ENCODE assay signal across 8 mouse cellular contexts in the genomic region with DNA sequence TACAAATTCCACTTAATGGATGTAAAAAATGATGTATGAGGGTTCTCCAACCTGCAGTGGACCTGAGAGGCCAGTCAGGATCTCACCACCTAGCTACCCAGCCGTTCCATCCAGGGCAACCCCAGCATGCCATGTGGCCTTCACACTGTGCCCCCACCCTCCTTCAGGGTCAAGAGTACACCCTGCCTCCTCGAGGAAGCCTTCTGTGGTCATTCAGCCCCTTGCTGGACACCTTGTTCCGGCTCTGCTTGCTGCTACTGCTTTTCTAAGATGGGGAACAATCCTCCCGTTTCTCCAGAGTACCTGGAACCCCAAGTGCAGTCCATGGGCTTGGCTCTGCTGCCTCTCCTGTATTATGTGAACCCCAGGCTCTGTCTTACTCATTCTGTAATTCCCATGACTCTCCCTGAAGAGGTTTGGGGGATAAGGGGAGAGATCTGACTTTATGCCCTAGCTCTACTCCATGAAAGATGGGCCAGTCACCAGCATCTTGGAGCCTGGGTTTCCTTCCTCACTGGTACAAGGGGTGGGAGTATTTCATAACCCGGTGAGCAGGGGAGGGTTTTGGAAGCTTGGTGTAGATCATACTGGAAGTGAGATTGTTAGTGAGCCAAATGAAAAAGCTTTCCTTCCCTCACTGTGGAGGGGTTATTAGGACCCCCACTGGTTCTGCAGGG. TPM values are rescaled to one million over a fixed set of nuclear protein-coding genes. Genes with fewer than 3 reads are reported as not detected.
DNase-seq lines count a peak whose midpoint lies in the region; ATAC-seq and TF ChIP-seq lines count a peak whose summit lies in the region.

No protein-coding gene starts in this region.

- no peaks in the 10 kb centered on the region for H3K27me3 ChIP-seq in cerebellum, adult 2 months (ENCODE audit: control insufficient read depth, insufficient read depth, low read length)
- H3K27me3 ChIP-seq in lung, embryonic 16.5 days (ENCODE audit: control insufficient read depth, insufficient read depth, low read depth, low read length) = no peaks in the 10 kb centered on the region
- H3K27me3 ChIP-seq in limb, embryonic 11.5 days (ENCODE audit: control insufficient read depth, insufficient read depth, low read length) = no peaks in the 10 kb centered on the region
- H3K27me3 ChIP-seq in stomach, embryonic 15.5 days (replicated peaks) = no peaks in the 10 kb centered on the region

- H3K4me2 ChIP-seq in lung, embryonic 16.5 days (ENCODE audit: low read depth, low read length) = peak overlapping the region; percentile 85
- H3K4me2 ChIP-seq in limb, embryonic 11.5 days (ENCODE audit: low read depth, severe bottlenecking) = peak overlapping the region; percentile 85
- H3K4me2 ChIP-seq in stomach, embryonic 15.5 days = peak overlapping the region; percentile 86

- TF ChIP-seq CTCF in cerebellum, adult 2 months (IDR thresholded peaks at IDR 0.05; ENCODE audit: borderline replicate concordance, insufficient read depth, low read depth, low read length) = no peak

- 2% methylated on average over 5 of the region's 5 CpGs for WGBS in cerebellum, adult 2 months
- 20% methylated on average over 5 of the region's 5 CpGs for WGBS in lung, embryonic 16.5 days
- 32% methylated on average over 5 of the region's 5 CpGs for WGBS in limb, embryonic 11.5 days
- WGBS in stomach, embryonic 15.5 days = 18% methylated on average over 5 of the region's 5 CpGs

- DNase-seq in cerebellum, adult 2 months = peak in 1 of 2 experiments; percentile 56
- DNase-seq in cerebellum, postnatal 4 days (ENCODE audit: low spot score in 2 of 2) = no peak
- DNase-seq in lung, postnatal 14 days = no peak
- DNase-seq in limb, embryonic 11.5 days (ENCODE audit: low spot score) = no peak
- DNase-seq in thymus, adult 18-20 months = no peak

- peak overlapping the region; percentile 88 for H3K9ac ChIP-seq in lung, embryonic 16.5 days (ENCODE audit: low read length)
- H3K9ac ChIP-seq in limb, embryonic 11.5 days (ENCODE audit: low read length) = peak overlapping the region; percentile 96
- H3K9ac ChIP-seq in stomach, embryonic 15.5 days = peak overlapping the region; percentile 47

- TF ChIP-seq POLR2A in cerebellum, adult 2 months (IDR thresholded peaks at IDR 0.05; ENCODE audit: borderline replicate concordance, insufficient read depth, low read length) = no peak

- no peaks in the 10 kb centered on the region for H3K9me3 ChIP-seq in lung, embryonic 16.5 days (ENCODE audit: control insufficient read depth, low read length)
- no peaks in the 10 kb centered on the region for H3K9me3 ChIP-seq in limb, embryonic 11.5 days (ENCODE audit: control insufficient read depth, low read length)
- H3K9me3 ChIP-seq in stomach, embryonic 15.5 days = no peaks in the 10 kb centered on the region

- peak overlapping the region; percentile 91 for H3K27ac ChIP-seq in cerebellum, adult 2 months (ENCODE audit: insufficient read depth, low read length)
- no peak overlapping the region for H3K27ac ChIP-seq in lung, embryonic 16.5 days (ENCODE audit: low read length)
- no peak overlapping the region for H3K27ac ChIP-seq in limb, embryonic 11.5 days (replicated peaks; ENCODE audit: low read depth, low read length)
- no peak overlapping the region for H3K27ac ChIP-seq in stomach, embryonic 15.5 days

- no peak for ATAC-seq in lung, embryonic 16.5 days (ENCODE audit: low read depth)
- ATAC-seq in limb, embryonic 11.5 days (ENCODE audit: insufficient number of reproducible peaks, low FRiP score, low TSS enrichment, low read depth) = no peak
- no peak for ATAC-seq in stomach, embryonic 15.5 days (ENCODE audit: insufficient read depth, low FRiP score, low read depth)
- ATAC-seq in erythroid progenitor cell, adult 5-6 weeks (replicated peaks; ENCODE audit: low FRiP score, poor library complexity, severe bottlenecking) = no peak

- peak overlapping the region; percentile 99 for H3K4me3 ChIP-seq in cerebellum, adult 2 months (replicated peaks; ENCODE audit: insufficient read depth, low read depth, low read length)
- peak overlapping the region; percentile 86 for H3K4me3 ChIP-seq in lung, embryonic 16.5 days (ENCODE audit: low read length)
- H3K4me3 ChIP-seq in limb, embryonic 11.5 days (ENCODE audit: low read depth, low read length) = peak overlapping the region; percentile 67
- peak overlapping the region; percentile 66 for H3K4me3 ChIP-seq in stomach, embryonic 15.5 days (replicated peaks)

- peaks cover 45% of the 10 kb centered on the region for H3K36me3 ChIP-seq in lung, embryonic 16.5 days (ENCODE audit: control insufficient read depth, insufficient read depth, low read length)
- H3K36me3 ChIP-seq in limb, embryonic 11.5 days (ENCODE audit: control insufficient read depth, insufficient read depth, low read length) = peaks cover 27% of the 10 kb centered on the region
- H3K36me3 ChIP-seq in stomach, embryonic 15.5 days = peaks cover 48% of the 10 kb centered on the region

- H3K4me1 ChIP-seq in cerebellum, adult 2 months (ENCODE audit: control insufficient read depth, insufficient read depth, low read length) = peaks cover 46% of the 10 kb centered on the region
- H3K4me1 ChIP-seq in lung, embryonic 16.5 days (replicated peaks; ENCODE audit: control insufficient read depth, insufficient read depth, low read length) = peaks cover 26% of the 10 kb centered on the region
- peaks cover 10% of the 10 kb centered on the region for H3K4me1 ChIP-seq in limb, embryonic 11.5 days (ENCODE audit: control insufficient read depth, insufficient read depth, low read length)
- H3K4me1 ChIP-seq in stomach, embryonic 15.5 days = peaks cover 34% of the 10 kb centered on the region

RNA-seq across cellular contexts. Expression of a gene that starts 1.7 kb away (rescaled TPM):
- polyA plus RNA-seq in cerebellum, adult 2 months (2012; rRNA removed) = 350 and 389 TPM in 2 replicates
- 66.5 and 71.7 TPM in 2 replicates for polyA plus RNA-seq in lung, embryonic 16.5 days (2015; fragmentation: Nextera tagmentation; extraction: Ambion mirVana)
- polyA plus RNA-seq in limb, embryonic 11.5 days (2014; fragmentation: Nextera tagmentation; extraction: Ambion mirVana) = 87.0 and 89.0 TPM in 2 replicates
- 59.9 and 65.6 TPM in 2 replicates for polyA plus RNA-seq in stomach, embryonic 15.5 days (2015; fragmentation: Nextera tagmentation; extraction: Ambion mirVana)
- total RNA-seq in erythroid progenitor cell, adult 5-6 weeks (2015; ENCODE audit: low replicate concordance) = not detected in 2 replicates
- total RNA-seq in erythroid progenitor cell, adult 5-6 weeks (2017; ENCODE audit: low replicate concordance) = not detected in 2 replicates

RNA-seq across cellular contexts. Expression of a gene that starts 13.7 kb away (rescaled TPM):
- 109 and 115 TPM in 2 replicates for polyA plus RNA-seq in cerebellum, adult 2 months (2012; rRNA removed)
- polyA plus RNA-seq in lung, embryonic 16.5 days (2015; fragmentation: Nextera tagmentation; extraction: Ambion mirVana) = 145 and 147 TPM in 2 replicates
- polyA plus RNA-seq in limb, embryonic 11.5 days (2014; fragmentation: Nextera tagmentation; extraction: Ambion mirVana) = 69.6 and 71.1 TPM in 2 replicates
- polyA plus RNA-seq in stomach, embryonic 15.5 days (2015; fragmentation: Nextera tagmentation; extraction: Ambion mirVana) = 112 and 118 TPM in 2 replicates
- 4.7 and 9.6 TPM in 2 replicates for total RNA-seq in erythroid progenitor cell, adult 5-6 weeks (2015; ENCODE audit: low replicate concordance)
- 4.4 and 14.0 TPM in 2 replicates for total RNA-seq in erythroid progenitor cell, adult 5-6 weeks (2017; ENCODE audit: low replicate concordance)

RNA-seq across cellular contexts. Expression of a gene that starts 26.9 kb away (rescaled TPM):
- 278 and 288 TPM in 2 replicates for polyA plus RNA-seq in cerebellum, adult 2 months (2012; rRNA removed)
- polyA plus RNA-seq in lung, embryonic 16.5 days (2015; fragmentation: Nextera tagmentation; extraction: Ambion mirVana) = 33.0 and 34.4 TPM in 2 replicates
- 55.3 and 59.0 TPM in 2 replicates for polyA plus RNA-seq in limb, embryonic 11.5 days (2014; fragmentation: Nextera tagmentation; extraction: Ambion mirVana)
- 37.9 and 42.6 TPM in 2 replicates for polyA plus RNA-seq in stomach, embryonic 15.5 days (2015; fragmentation: Nextera tagmentation; extraction: Ambion mirVana)
- total RNA-seq in erythroid progenitor cell, adult 5-6 weeks (2015; ENCODE audit: low replicate concordance) = 18.4 and 19.5 TPM in 2 replicates
- total RNA-seq in erythroid progenitor cell, adult 5-6 weeks (2017; ENCODE audit: low replicate concordance) = 17.7 and 21.6 TPM in 2 replicates

RNA-seq across cellular contexts. Expression of a gene that starts 28.6 kb away (rescaled TPM):
- polyA plus RNA-seq in cerebellum, adult 2 months (2012; rRNA removed) = 0.51 and 0.62 TPM in 2 replicates
- 0.50 and 0.83 TPM in 2 replicates for polyA plus RNA-seq in lung, embryonic 16.5 days (2015; fragmentation: Nextera tagmentation; extraction: Ambion mirVana)
- polyA plus RNA-seq in limb, embryonic 11.5 days (2014; fragmentation: Nextera tagmentation; extraction: Ambion mirVana) = 0.15 and 0.16 TPM in 2 replicates
- polyA plus RNA-seq in stomach, embryonic 15.5 days (2015; fragmentation: Nextera tagmentation; extraction: Ambion mirVana) = 0.45 and 0.49 TPM in 2 replicates
- 1.8 and 3.8 TPM in 2 replicates for total RNA-seq in erythroid progenitor cell, adult 5-6 weeks (2015; ENCODE audit: low replicate concordance)
- 2.4 TPM in 1 of 2 replicates, not detected in the other for total RNA-seq in erythroid progenitor cell, adult 5-6 weeks (2017; ENCODE audit: low replicate concordance)

RNA-seq across cellular contexts. Expression of a gene that starts 38.2 kb away (rescaled TPM):
- polyA plus RNA-seq in cerebellum, adult 2 months (2012; rRNA removed) = 0.05 and 0.10 TPM in 2 replicates
- 0.10 and 0.55 TPM in 2 replicates for polyA plus RNA-seq in lung, embryonic 16.5 days (2015; fragmentation: Nextera tagmentation; extraction: Ambion mirVana)
- polyA plus RNA-seq in limb, embryonic 11.5 days (2014; fragmentation: Nextera tagmentation; extraction: Ambion mirVana) = 0.13 and 0.20 TPM in 2 replicates
- polyA plus RNA-seq in stomach, embryonic 15.5 days (2015; fragmentation: Nextera tagmentation; extraction: Ambion mirVana) = 0.48 and 1.0 TPM in 2 replicates
- total RNA-seq in erythroid progenitor cell, adult 5-6 weeks (2015; ENCODE audit: low replicate concordance) = 1.8 and 2.9 TPM in 2 replicates
- total RNA-seq in erythroid progenitor cell, adult 5-6 weeks (2017; ENCODE audit: low replicate concordance) = 1.3 and 2.3 TPM in 2 replicates
